ENCODE assay signal across 9 mouse cellular contexts in genomic region chr12:108041571-108042238, GRCm38 (mm10). TPM values are rescaled to one million over a fixed set of nuclear protein-coding genes. Genes with fewer than 3 reads are reported as not detected.
A peak's percentile ranks its signal among the peaks of the same experiment; 100 is the strongest.
DNase-seq lines count a peak whose midpoint lies in the region; ATAC-seq and TF ChIP-seq lines count a peak whose summit lies in the region.
"Had no signal": no experiment of that assay in that cellular context is flagged by ENCODE, and none has a peak within 500 bp of the region (broad histone marks: within the 10 kb centered on the region; RNA-seq: fewer than 3 reads in every experiment).

No protein-coding gene starts in this region.

- no peak overlapping the region for H3K4me3 ChIP-seq in small intestine, adult 2 months (ENCODE audit: low read depth, low read length)
- H3K4me3 ChIP-seq: lung, embryonic 15.5 days had no signal

- peak; percentile 75; the same call in 1 of the 2 replicates for TF ChIP-seq CTCF in small intestine, adult 2 months (IDR thresholded peaks at IDR 0.05; ENCODE audit: extremely low read depth, insufficient read length, insufficient replicate concordance, low read depth, low read length)

- H3K4me1 ChIP-seq in small intestine, adult 2 months (ENCODE audit: control insufficient read depth, insufficient read depth, insufficient read length, low read length): peaks cover 32% of the 10 kb centered on the region
- H3K4me1 ChIP-seq: lung, embryonic 15.5 days had no signal

- no peak for TF ChIP-seq POLR2A in small intestine, adult 2 months (IDR thresholded peaks at IDR 0.05; ENCODE audit: low read depth, low read length)

- no peaks in the 10 kb centered on the region for H3K36me3 ChIP-seq in small intestine, adult 2 months (ENCODE audit: control insufficient read depth, insufficient read depth, low read length)
- H3K36me3 ChIP-seq: lung, embryonic 15.5 days had no signal

- peak; percentile 82 for DNase-seq in ZHBTc4 (ENCODE audit: low read depth, low spot score)
- DNase-seq in cerebellum, adult 18-20 months: peak; percentile 89 to 91
- peak; percentile 56 to 65 for DNase-seq in frontal cortex, postnatal 25 days (ENCODE audit: low spot score in 2 of 2)
- peak; percentile 84 for DNase-seq in induced T-regulatory cell, adult 2 months (ENCODE audit: low read depth)
- peak; percentile 43 to 79 for DNase-seq in left cerebral cortex, adult 18-20 months (ENCODE audit: low spot score in 2 of 2)
- DNase-seq in yolk sac, embryonic 10.5 days (ENCODE audit: low spot score): peak; percentile 60

- H3K27ac ChIP-seq in small intestine, adult 2 months (ENCODE audit: insufficient read depth, low read depth, low read length): peak overlapping the region; percentile 32; the same call in 1 of the 2 replicates
- H3K27ac ChIP-seq: lung, embryonic 15.5 days had no signal

- ATAC-seq in megakaryocyte progenitor cell, adult 5-6 weeks (replicated peaks; ENCODE audit: poor library complexity): peak; percentile 85

- WGBS in small intestine, adult 2 months: 27% methylated on average over 12 of the region's 12 CpGs

- no peaks in the 10 kb centered on the region for H3K27me3 ChIP-seq in small intestine, adult 2 months (ENCODE audit: control insufficient read depth, insufficient read depth, low read length)
- H3K27me3 ChIP-seq: lung, embryonic 15.5 days had no signal

RNA-seq across cellular contexts. Expression of gene Bcl11b, which starts 38.3 kb away (rescaled TPM):
- total RNA-seq in left cerebral cortex, adult 18-20 months (2021): 10 to 100 TPM; 60.4 to 75.6 TPM
- total RNA-seq in megakaryocyte progenitor cell, adult 5-6 weeks (2015): 0.02 TPM in 1 of 2 replicates, not detected in the other
- 0.24 and 0.33 TPM in 2 replicates for total RNA-seq in megakaryocyte progenitor cell, adult 5-6 weeks (2017)
- polyA plus RNA-seq in small intestine, adult 2 months (2012; rRNA removed): 7.9 and 22.3 TPM in 2 replicates

Comparison
In these comparisons a context has a peak if more than half of its experiments do, and no peak if none do; other contexts are left out.
1. RNA of gene Bcl11b, which starts 38.3 kb away (total RNA-seq): 60.4 to 75.6 TPM in left cerebral cortex, adult 18-20 months; 0.02 to 0.33 TPM in megakaryocyte progenitor cell, adult 5-6 weeks; every median in the first group is over 10 times any median in the second.
2. Peak in every context shown above with its lines, with median percentiles within 50 percentile points of each other: DNase-seq.